Mouse (Mus musculus) MEL (cell line): Measurements from ENCODE around the gene Olfr303.

Experiments
- CTCF ChIP-seq, 3 experiments: IDR thresholded peaks in 2 of 3; conservative IDR thresholded peaks in 1 of 3; 2 replicates each; pipeline ENCODE4 v1.5.1; 2011 to 2012; ENCODE audit warnings: low read length in 3 of 3, low read depth in 2 of 3, mild to moderate bottlenecking in 2 of 3, improper control_type of control experiment in 1 of 3, inconsistent platforms in 1 of 3, mixed read lengths in 1 of 3, moderate library complexity in 1 of 3; ENCODE audit not compliant: control insufficient read depth in 1 of 3, insufficient read depth in 1 of 3, poor library complexity in 1 of 3, severe bottlenecking in 1 of 3
- EP300 ChIP-seq, 2 experiments: IDR thresholded peaks; 2 replicates each; pipeline ENCODE4 v1.6.1; 2011; ENCODE audit warnings: improper control_type of control experiment in 2 of 2, low read length in 2 of 2, low read depth in 1 of 2, mild to moderate bottlenecking in 1 of 2
- KAT2A ChIP-seq: conservative IDR thresholded peaks from 2 replicates; pipeline ENCODE4 v1.6.1; 2012; ENCODE audit warnings: low read depth, low read length, improper control_type of control experiment, inconsistent platforms
- MAFK ChIP-seq: IDR thresholded peaks from 2 replicates; pipeline ENCODE4 v1.6.1; 2011; ENCODE audit warnings: low read depth, mild to moderate bottlenecking, low read length, improper control_type of control experiment, borderline replicate concordance
- POLR2A ChIP-seq, 2 experiments: IDR thresholded peaks; 2 replicates each; pipeline ENCODE4 v1.6.1; 2011 to 2012; ENCODE audit warnings: low read length in 2 of 2, mild to moderate bottlenecking in 2 of 2, control low read depth in 1 of 2, improper control_type of control experiment in 1 of 2, low read depth in 1 of 2, moderate library complexity in 1 of 2; ENCODE audit not compliant: control insufficient read depth in 1 of 2, insufficient read depth in 1 of 2, poor library complexity in 1 of 2
- RAD21 ChIP-seq: IDR thresholded peaks from 2 replicates; pipeline ENCODE4 v1.6.1; 2011; ENCODE audit warnings: mild to moderate bottlenecking, low read depth, low read length, improper control_type of control experiment
- ZC3H11A ChIP-seq: IDR thresholded peaks from 2 replicates; pipeline ENCODE4 v1.6.1; 2012; ENCODE audit warnings: low read depth, mild to moderate bottlenecking, inconsistent platforms, low read length, improper control_type of control experiment

DNA sequence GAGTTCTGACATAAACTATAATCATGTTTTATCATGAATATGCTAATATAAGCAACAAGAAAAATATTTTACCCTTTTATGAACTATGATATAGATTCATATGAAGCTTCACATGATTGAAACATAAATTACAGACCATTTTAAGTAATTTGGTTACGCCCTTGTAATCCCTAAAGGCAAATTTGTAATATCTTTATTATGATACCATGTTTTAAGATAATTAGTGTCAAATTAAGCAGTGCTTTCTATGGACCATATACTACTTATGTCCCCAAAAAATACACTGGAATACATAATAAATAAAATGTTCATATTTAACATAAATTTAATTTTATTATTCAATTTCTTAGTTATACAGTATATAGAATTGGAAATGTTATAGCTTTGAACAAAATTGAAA, 30.8 kb downstream of the Olfr303 start, which contains the start of gene Olfr305:
- TF ChIP-seq ZC3H11A (no peak), POLR2A (IDR thresholded peaks at IDR 0.05; ENCODE audit: control insufficient read depth in 1 of 2, insufficient read depth in 1 of 2, low read depth in 1 of 2, low read length in 2 of 2, poor library complexity in 1 of 2) (no peak), KAT2A (no peak), CTCF (IDR thresholded peaks at IDR 0.05 in 2 of 3, conservative IDR thresholded peaks at IDR 0.05 in 1 of 3; ENCODE audit: control insufficient read depth in 1 of 3, insufficient read depth in 1 of 3, low read depth in 2 of 3, low read length in 3 of 3, poor library complexity in 1 of 3, severe bottlenecking in 1 of 3) (no peak), MAFK (no peak), EP300 (IDR thresholded peaks at IDR 0.05; ENCODE audit: low read depth in 1 of 2, low read length in 2 of 2) (no peak), RAD21 (no peak)
